ENCODE assay signal across 13 mouse cellular contexts in genomic region chr3:121609090-121609489, GRCm38 (mm10).
DNase-seq lines count a peak whose midpoint lies in the region; ATAC-seq and TF ChIP-seq lines count a peak whose summit lies in the region.
"Had no signal": no experiment of that assay in that cellular context is flagged by ENCODE, and none has a peak within 500 bp of the region (broad histone marks: within the 10 kb centered on the region; RNA-seq: fewer than 3 reads in every experiment).

No protein-coding gene starts in this region.

- no peak overlapping the region for H3K27ac ChIP-seq in heart, postnatal 0 days (ENCODE audit: low read depth)
- H3K27ac ChIP-seq in heart, embryonic 10.5 days, result no peak overlapping the region
- H3K27ac ChIP-seq in kidney, embryonic 16.5 days (ENCODE audit: low read length), result no peak overlapping the region
- H3K27ac ChIP-seq: limb, embryonic 12.5 days had no signal

- H3K4me2 ChIP-seq in heart, postnatal 0 days (ENCODE audit: low read depth, low read length), result no peak overlapping the region
- no peak overlapping the region for H3K4me2 ChIP-seq in kidney, embryonic 16.5 days (replicated peaks; ENCODE audit: low read depth, low read length)
- H3K4me2 ChIP-seq: limb, embryonic 12.5 days had no signal

- H3K9ac ChIP-seq in heart, postnatal 0 days (replicated peaks; ENCODE audit: low read depth, low read length), result no peak overlapping the region
- H3K9ac ChIP-seq in kidney, embryonic 16.5 days (replicated peaks; ENCODE audit: low read length), result no peak overlapping the region
- H3K9ac ChIP-seq: limb, embryonic 12.5 days had no signal

- TF ChIP-seq CTCF in heart, postnatal 0 days (IDR thresholded peaks at IDR 0.05; ENCODE audit: low read depth), result no peak

- H3K36me3 ChIP-seq in heart, postnatal 0 days (replicated peaks; ENCODE audit: control insufficient read depth, insufficient read depth, low read length), result no peaks in the 10 kb centered on the region
- no peaks in the 10 kb centered on the region for H3K36me3 ChIP-seq in heart, embryonic 10.5 days
- H3K36me3 ChIP-seq in kidney, embryonic 16.5 days (ENCODE audit: insufficient read depth, low read length), result no peaks in the 10 kb centered on the region
- H3K36me3 ChIP-seq: limb, embryonic 12.5 days had no signal

- peaks cover 5% of the 10 kb centered on the region; the same call in 1 of the 2 replicates for H3K4me1 ChIP-seq in heart, postnatal 0 days (ENCODE audit: control insufficient read depth, insufficient read depth)
- peaks cover 5% of the 10 kb centered on the region; the same call in 1 of the 2 replicates for H3K4me1 ChIP-seq in heart, embryonic 10.5 days
- H3K4me1 ChIP-seq in kidney, embryonic 16.5 days (ENCODE audit: insufficient read depth, low read length), result peaks cover 10% of the 10 kb centered on the region; the same call in 1 of the 2 replicates

- H3K9me3 ChIP-seq in heart, postnatal 0 days (replicated peaks; ENCODE audit: control insufficient read depth, low read length), result no peaks in the 10 kb centered on the region
- no peaks in the 10 kb centered on the region for H3K9me3 ChIP-seq in heart, embryonic 10.5 days
- H3K9me3 ChIP-seq in kidney, embryonic 16.5 days (ENCODE audit: low read length), result no peaks in the 10 kb centered on the region
- H3K9me3 ChIP-seq: limb, embryonic 12.5 days had no signal

- H3K27me3 ChIP-seq in heart, postnatal 0 days (ENCODE audit: control insufficient read depth, insufficient read depth, low read length), result no peaks in the 10 kb centered on the region
- H3K27me3 ChIP-seq in heart, embryonic 10.5 days (ENCODE audit: insufficient read depth, poor library complexity, severe bottlenecking), result no peaks in the 10 kb centered on the region
- H3K27me3 ChIP-seq in kidney, embryonic 16.5 days (ENCODE audit: insufficient read depth, low read length), result no peaks in the 10 kb centered on the region
- H3K27me3 ChIP-seq: limb, embryonic 12.5 days had no signal

- H3K4me3 ChIP-seq in heart, postnatal 0 days (ENCODE audit: low read depth, low read length), result no peak overlapping the region
- H3K4me3 ChIP-seq in heart, embryonic 10.5 days, result no peak overlapping the region
- H3K4me3 ChIP-seq in kidney, embryonic 16.5 days (ENCODE audit: low read length), result no peak overlapping the region
- H3K4me3 ChIP-seq: erythroblast, embryonic 14.5 days; limb, embryonic 12.5 days had no signal

- 35% methylated on average over 7 of the region's 7 CpGs for WGBS in heart, postnatal 0 days
- WGBS in heart, embryonic 10.5 days, result 56% methylated on average over 7 of the region's 7 CpGs
- WGBS in kidney, embryonic 16.5 days, result 12% methylated on average over 7 of the region's 7 CpGs

- TF ChIP-seq EP300 in heart, postnatal 0 days (IDR thresholded peaks at IDR 0.05; ENCODE audit: low read depth), result no peak

- ATAC-seq in heart, postnatal 0 days (ENCODE audit: insufficient read depth, low read depth), result peak; percentile 41; the same call in 1 of the 2 replicates
- ATAC-seq in kidney, embryonic 16.5 days (ENCODE audit: low FRiP score, low TSS enrichment), result peak; percentile 67; the same call in 1 of the 2 replicates

- DNase-seq in heart, postnatal 0 days (ENCODE audit: low spot score), result no peak
- DNase-seq in heart, embryonic 10.5 days (ENCODE audit: low spot score), result no peak
- DNase-seq in urinary bladder, postnatal 14 days (ENCODE audit: low spot score), result peak; percentile 22
- DNase-seq in urinary bladder, postnatal 25 days (ENCODE audit: low spot score), result no peak
- no peak for DNase-seq in right cerebral cortex, adult 2 months (ENCODE audit: low spot score in 2 of 2)
- no peak for DNase-seq in cerebellum, postnatal 4 days (ENCODE audit: low spot score in 2 of 2)
- DNase-seq in thymus, postnatal 36 days, result no peak
- DNase-seq: cerebellum, adult 2 months; lung, postnatal 14 days; right cerebral cortex, postnatal 25 days had no signal
